In genomic region chr4:141020811-141021613, GRCm38 (mm10) we compare ENCODE assay signal across 8 mouse cellular contexts. TPM values are rescaled to one million over a fixed set of nuclear protein-coding genes. Genes with fewer than 3 reads are reported as not detected.
DNase-seq lines count a peak whose midpoint lies in the region; ATAC-seq lines count a peak whose summit lies in the region.

No protein-coding gene starts in this region.

- H3K27me3 ChIP-seq in stomach, embryonic 16.5 days (ENCODE audit: control insufficient read depth, insufficient read depth, low read length) = no peaks in the 10 kb centered on the region

- peaks cover 40% of the 10 kb centered on the region for H3K4me1 ChIP-seq in stomach, embryonic 16.5 days (ENCODE audit: control insufficient read depth, insufficient read depth, low read length)

- H3K9ac ChIP-seq in stomach, embryonic 16.5 days (ENCODE audit: low read length) = peak overlapping the region; percentile 56

- ATAC-seq in stomach, embryonic 16.5 days (ENCODE audit: insufficient read depth, low FRiP score) = peak; percentile 81
- no peak for ATAC-seq in monocyte, adult 5-6 weeks (replicated peaks; ENCODE audit: insufficient number of reproducible peaks, low FRiP score, low TSS enrichment, poor library complexity, severe bottlenecking)

- no peaks in the 10 kb centered on the region for H3K36me3 ChIP-seq in stomach, embryonic 16.5 days (ENCODE audit: control insufficient read depth, insufficient read depth, low read length)

- intact Hi-C loops in left cerebral cortex, postnatal 4 days (cut with DNase I) = no loop called here
- intact Hi-C loops in heart, postnatal 36 days (cut with DNase I) = no loop called here

- H3K9me3 ChIP-seq in stomach, embryonic 16.5 days (replicated peaks; ENCODE audit: control insufficient read depth, low read length) = no peaks in the 10 kb centered on the region

- H3K27ac ChIP-seq in stomach, embryonic 16.5 days (ENCODE audit: low read length) = peak overlapping the region; percentile 95

- DNase-seq in left cerebral cortex, postnatal 4 days = peak; percentile 91
- no peak for DNase-seq in left cerebral cortex, adult 18-20 months (ENCODE audit: low spot score in 2 of 2)
- DNase-seq in fibroblast of lung, adult 2 months (ENCODE audit: low read depth) = peak; percentile 11
- peak; percentile 63 to 70 for DNase-seq in heart, postnatal 36 days
- peak; percentile 91 for DNase-seq in lung, postnatal 10 days
- no peak for DNase-seq in adrenal gland, adult (ENCODE audit: inconsistent age in 2 of 2, low spot score in 1 of 2)

- peak overlapping the region; percentile 37 for H3K4me2 ChIP-seq in stomach, embryonic 16.5 days (ENCODE audit: low read depth, low read length)

- WGBS in stomach, embryonic 16.5 days = 23% methylated on average over 14 of the region's 14 CpGs

- H3K4me3 ChIP-seq in stomach, embryonic 16.5 days (replicated peaks; ENCODE audit: low read length) = no peak overlapping the region

RNA-seq across cellular contexts. Expression of gene Mfap2, which starts 10.8 kb away (rescaled TPM):
- total RNA-seq in left cerebral cortex, postnatal 4 days (2021) = 10 to 100 TPM; 37.0 to 39.0 TPM
- 1 to 10 TPM; 3.8 to 4.4 TPM for total RNA-seq in left cerebral cortex, adult 18-20 months (2021)
- 1 to 10 TPM; 4.0 to 4.3 TPM for total RNA-seq in heart, postnatal 36 days (2021)
- 423 and 500 TPM in 2 replicates for polyA plus RNA-seq in stomach, embryonic 16.5 days (2015; fragmentation: Nextera tagmentation; extraction: Ambion mirVana)
- total RNA-seq in monocyte, adult 5-6 weeks (2017) = not detected in 3 replicates

RNA-seq across cellular contexts. Expression of gene Atp13a2, which starts 34.3 kb away (rescaled TPM):
- total RNA-seq in left cerebral cortex, postnatal 4 days (2021) = 100 to 1,000 TPM; 237 to 241 TPM
- 100 to 1,000 TPM; 140 to 149 TPM for total RNA-seq in left cerebral cortex, adult 18-20 months (2021)
- 10 to 100 TPM; 16.5 to 17.3 TPM for total RNA-seq in heart, postnatal 36 days (2021)
- polyA plus RNA-seq in stomach, embryonic 16.5 days (2015; fragmentation: Nextera tagmentation; extraction: Ambion mirVana) = 37.9 and 41.7 TPM in 2 replicates
- 29.4 to 38.3 TPM (median 34.3 TPM) in 3 replicates for total RNA-seq in monocyte, adult 5-6 weeks (2017)

RNA-seq across cellular contexts. Expression of gene Crocc, which starts 39.3 kb away (rescaled TPM):
- total RNA-seq in left cerebral cortex, postnatal 4 days (2021) = 10 to 100 TPM; 36.7 to 37.2 TPM
- total RNA-seq in left cerebral cortex, adult 18-20 months (2021) = 10 to 100 TPM; 44.6 to 55.4 TPM
- total RNA-seq in heart, postnatal 36 days (2021) = 1 to 10 TPM; 4.3 to 5.5 TPM
- 2.8 and 3.0 TPM in 2 replicates for polyA plus RNA-seq in stomach, embryonic 16.5 days (2015; fragmentation: Nextera tagmentation; extraction: Ambion mirVana)
- total RNA-seq in monocyte, adult 5-6 weeks (2017) = 4.8 to 12.1 TPM (median 8.5 TPM) in 3 replicates

RNA-seq across cellular contexts. Expression of gene Necap2, which starts 57.1 kb away (rescaled TPM):
- 10 to 100 TPM; 36.6 to 41.4 TPM for total RNA-seq in left cerebral cortex, postnatal 4 days (2021)
- 10 to 100 TPM; 43.2 to 44.3 TPM for total RNA-seq in left cerebral cortex, adult 18-20 months (2021)
- 10 to 100 TPM; 17.2 to 18.1 TPM for total RNA-seq in heart, postnatal 36 days (2021)
- polyA plus RNA-seq in stomach, embryonic 16.5 days (2015; fragmentation: Nextera tagmentation; extraction: Ambion mirVana) = 97.5 and 102 TPM in 2 replicates
- 103 to 149 TPM (median 111 TPM) in 3 replicates for total RNA-seq in monocyte, adult 5-6 weeks (2017)

Comparison
In these comparisons a context has a peak if more than half of its experiments do, and no peak if none do; other contexts are left out.
1. DNase-seq: peak in left cerebral cortex, postnatal 4 days (single experiment), fibroblast of lung, adult 2 months (single experiment), heart, postnatal 36 days (2 of 2) and lung, postnatal 10 days (single experiment); none in left cerebral cortex, adult 18-20 months (0 of 2) and adrenal gland, adult (0 of 2).
2. RNA of gene Mfap2, which starts 10.8 kb away (total RNA-seq): 37.0 to 39.0 TPM in left cerebral cortex, postnatal 4 days; 3.8 to 4.4 TPM in left cerebral cortex, adult 18-20 months, 4.0 to 4.3 TPM in heart, postnatal 36 days and not detected in monocyte, adult 5-6 weeks; every median in the first group is over 4 times any median in the second.